26 mouse cellular contexts compared by ENCODE assay signal in genomic region chr3:89671334-89671733, GRCm38 (mm10). TPM values are rescaled to one million over a fixed set of nuclear protein-coding genes. Genes with fewer than 3 reads are reported as not detected.
DNase-seq lines count a peak whose midpoint lies in the region; ATAC-seq lines count a peak whose summit lies in the region.
"Had no signal": no experiment of that assay in that cellular context is flagged by ENCODE, and none has a peak within 500 bp of the region (broad histone marks: within the 10 kb centered on the region; RNA-seq: fewer than 3 reads in every experiment).

No protein-coding gene starts in this region.

- ATAC-seq in heart, embryonic 11.5 days (replicated peaks; ENCODE audit: insufficient number of reproducible peaks, low FRiP score, low TSS enrichment) = peak; percentile 39; the same call in 1 of the 2 replicates
- ATAC-seq in erythroblast, adult 5-6 weeks (replicated peaks; ENCODE audit: low FRiP score, poor library complexity, severe bottlenecking) = no peak
- no peak for ATAC-seq in inflammation-experienced regulatory T-cells, adult 6 months
- ATAC-seq: hindbrain, postnatal 0 days; intestine, embryonic 16.5 days; liver, embryonic 12.5 days; liver, postnatal 0 days; Patski had no signal

- H3K9ac ChIP-seq in heart, embryonic 11.5 days (ENCODE audit: low read depth, low read length) = no peak overlapping the region
- H3K9ac ChIP-seq: forebrain, embryonic 12.5 days; liver, embryonic 12.5 days; liver, postnatal 0 days had no signal

- no peaks in the 10 kb centered on the region for H3K36me3 ChIP-seq in heart, embryonic 11.5 days (ENCODE audit: control insufficient read depth, insufficient read depth, low read length)
- no peaks in the 10 kb centered on the region for H3K36me3 ChIP-seq in heart, embryonic 10.5 days
- H3K36me3 ChIP-seq: forebrain, embryonic 12.5 days; G1E; liver, embryonic 12.5 days had no signal

- H3K9me3 ChIP-seq in heart, embryonic 11.5 days (replicated peaks; ENCODE audit: control insufficient read depth, low read length) = no peaks in the 10 kb centered on the region
- no peaks in the 10 kb centered on the region for H3K9me3 ChIP-seq in heart, embryonic 10.5 days
- H3K9me3 ChIP-seq: forebrain, embryonic 12.5 days; G1E; liver, embryonic 12.5 days had no signal

- peak overlapping the region; percentile 29; the same call in 1 of the 2 replicates for H3K27ac ChIP-seq in heart, embryonic 11.5 days (ENCODE audit: low read depth, low read length)
- H3K27ac ChIP-seq in heart, embryonic 10.5 days = no peak overlapping the region
- H3K27ac ChIP-seq: forebrain, embryonic 12.5 days; hindbrain, postnatal 0 days; layer of hippocampus, adult 2 months; left cerebral cortex, adult 2 months; liver, embryonic 12.5 days had no signal

- peak; percentile 35 to 47 for DNase-seq in cerebellum, postnatal 14 days
- no peak for DNase-seq in cerebellum, postnatal 36 days
- DNase-seq in heart, embryonic 10.5 days (ENCODE audit: low spot score) = no peak
- peak; percentile 22 for DNase-seq in urinary bladder, postnatal 14 days (ENCODE audit: low spot score)
- DNase-seq in urinary bladder, postnatal 36 days (ENCODE audit: low spot score in 2 of 2) = no peak
- DNase-seq: adrenal gland, postnatal 10 days; cerebellum, adult 9-10 months; gastrocnemius, postnatal 14 days; kidney, adult 9 months; kidney, postnatal 14 days; liver, postnatal 0 days; lung, postnatal 14 days; midbrain, embryonic 14.5 days; thymus, adult 2 months; thymus, postnatal 4 days had no signal

- 31% methylated on average over 6 of the region's 6 CpGs for WGBS in heart, embryonic 11.5 days (ENCODE audit: insufficient replicate concordance)
- WGBS in heart, embryonic 10.5 days = 41% methylated on average over 6 of the region's 6 CpGs

- peaks cover 17% of the 10 kb centered on the region for H3K4me1 ChIP-seq in heart, embryonic 11.5 days (ENCODE audit: control insufficient read depth, insufficient read depth, low read length)
- peaks cover 17% of the 10 kb centered on the region for H3K4me1 ChIP-seq in heart, embryonic 10.5 days
- H3K4me1 ChIP-seq: liver, embryonic 12.5 days had no signal

- no peak overlapping the region for H3K4me3 ChIP-seq in heart, embryonic 11.5 days (ENCODE audit: low read depth, low read length)
- H3K4me3 ChIP-seq in heart, embryonic 10.5 days = no peak overlapping the region
- H3K4me3 ChIP-seq: forebrain, embryonic 12.5 days; layer of hippocampus, adult 2 months; left cerebral cortex, adult 2 months; liver, embryonic 12.5 days had no signal

- no peak overlapping the region for H3K4me2 ChIP-seq in heart, embryonic 11.5 days
- H3K4me2 ChIP-seq: forebrain, embryonic 12.5 days; liver, embryonic 12.5 days had no signal

- no peaks in the 10 kb centered on the region for H3K27me3 ChIP-seq in heart, embryonic 11.5 days (ENCODE audit: control insufficient read depth, insufficient read depth, low read length)
- H3K27me3 ChIP-seq in heart, embryonic 10.5 days (ENCODE audit: insufficient read depth, poor library complexity, severe bottlenecking) = no peaks in the 10 kb centered on the region
- H3K27me3 ChIP-seq: forebrain, embryonic 12.5 days had no signal

RNA-seq across cellular contexts. Expression of gene Adar, which starts 43.5 kb away (rescaled TPM):
- 6.6 and 10.9 TPM in 2 replicates for polyA plus RNA-seq in heart, embryonic 11.5 days (2014; fragmentation: Nextera tagmentation; extraction: Ambion mirVana)
- 8.6 and 10.0 TPM in 2 replicates for polyA plus RNA-seq in heart, embryonic 10.5 days (2016; fragmentation: Nextera tagmentation; extraction: Ambion mirVana)
- 23.8 and 32.9 TPM in 2 replicates for total RNA-seq in erythroblast, adult 5-6 weeks (2015; ENCODE audit: low replicate concordance)
- total RNA-seq in erythroblast, adult 5-6 weeks (2017; ENCODE audit: low replicate concordance) = 71.8 and 72.0 TPM in 2 replicates
- polyA plus RNA-seq in inflammation-experienced regulatory T-cells, adult 6 months (2017; shearing (Covaris generic)) = 10 to 100 TPM; 48.4 to 57.6 (median 56.6) TPM

Comparison
In these comparisons a context has a peak if more than half of its experiments do, and no peak if none do; other contexts are left out.
1. DNase-seq: peak in cerebellum, postnatal 14 days (2 of 2) and urinary bladder, postnatal 14 days (single experiment); none in cerebellum, postnatal 36 days (0 of 2), heart, embryonic 10.5 days (single experiment) and urinary bladder, postnatal 36 days (0 of 2).